Mouse (Mus musculus) bone marrow macrophage, adult 2 months (primary cell): ENCODE measurements around the gene Cdnf.

Experiments used
- CTCF ChIP-seq: IDR thresholded peaks from 2 replicates; pipeline ENCODE4 v1.5.1; 2012; ENCODE audit warnings: low read depth, mild to moderate bottlenecking, low read length, moderate library complexity
- POLR2A ChIP-seq: IDR thresholded peaks from 2 replicates; pipeline ENCODE4 v1.6.1; 2012; ENCODE audit warnings: mild to moderate bottlenecking, low read depth, low read length, borderline replicate concordance

DNA sequence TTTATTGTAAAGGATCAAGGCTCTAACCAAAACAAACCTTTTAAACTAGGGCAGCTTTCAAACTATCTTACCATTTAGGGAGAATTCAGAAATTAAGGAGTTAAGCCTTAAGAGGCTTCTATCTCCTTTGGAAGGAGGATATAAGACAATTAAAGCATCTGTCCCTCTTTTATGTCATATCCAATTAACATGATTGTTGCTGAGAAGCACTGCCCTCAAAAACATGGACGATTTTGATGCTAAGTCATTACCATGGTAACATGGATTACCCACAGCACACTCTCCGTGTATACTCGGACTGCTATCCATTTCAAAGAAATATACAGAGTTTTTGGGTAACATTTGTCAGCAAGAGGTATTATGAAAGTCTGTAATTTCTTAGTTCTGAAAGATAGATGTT lies 23.0 kb upstream of the Cdnf start:
- no peak for TF ChIP-seq CTCF
- TF ChIP-seq POLR2A: no peak
